ENCODE assay signal across 7 mouse cellular contexts in genomic region chr17:29716732-29717445, GRCm38 (mm10). TPM values are rescaled to one million over a fixed set of nuclear protein-coding genes. Genes with fewer than 3 reads are reported as not detected.
DNase-seq lines count a peak whose midpoint lies in the region; ATAC-seq lines count a peak whose summit lies in the region.

Gene Ccdc167, minus strand, starts transcription at chr17:29717044.

- WGBS in embryonic facial prominence, embryonic 11.5 days = 6% methylated on average over 41 of the region's 41 CpGs
- 6% methylated on average over 41 of the region's 41 CpGs for WGBS in limb, embryonic 10.5 days
- WGBS in midbrain, embryonic 13.5 days = 5% methylated on average over 41 of the region's 41 CpGs

- H3K9me3 ChIP-seq in embryonic facial prominence, embryonic 11.5 days (replicated peaks; ENCODE audit: control insufficient read depth, low read length) = no peaks in the 10 kb centered on the region
- no peaks in the 10 kb centered on the region for H3K9me3 ChIP-seq in limb, embryonic 10.5 days (replicated peaks)
- no peaks in the 10 kb centered on the region for H3K9me3 ChIP-seq in midbrain, embryonic 13.5 days

- H3K4me3 ChIP-seq in embryonic facial prominence, embryonic 11.5 days (ENCODE audit: low read depth, low read length) = peak within 1 kb of the TSS; percentile 31
- peak within 1 kb of the TSS; percentile 66 for H3K4me3 ChIP-seq in limb, embryonic 10.5 days
- peak within 1 kb of the TSS; percentile 47 for H3K4me3 ChIP-seq in midbrain, embryonic 13.5 days (replicated peaks)

- ATAC-seq in embryonic facial prominence, embryonic 11.5 days (replicated peaks; ENCODE audit: insufficient number of reproducible peaks, low FRiP score, low TSS enrichment, low read depth) = peak; percentile 88
- peak; percentile 96 for ATAC-seq in granulocyte monocyte progenitor cell, adult 5-6 weeks (replicated peaks; ENCODE audit: poor library complexity, severe bottlenecking)
- ATAC-seq in midbrain, embryonic 13.5 days = peak; percentile 97

- H3K27me3 ChIP-seq in embryonic facial prominence, embryonic 11.5 days (ENCODE audit: control insufficient read depth, insufficient read depth, low read length) = no peaks in the 10 kb centered on the region
- no peaks in the 10 kb centered on the region for H3K27me3 ChIP-seq in limb, embryonic 10.5 days (ENCODE audit: low read depth, poor library complexity, severe bottlenecking)
- H3K27me3 ChIP-seq in midbrain, embryonic 13.5 days = no peaks in the 10 kb centered on the region

- peak within 1 kb of the TSS; percentile 51 for H3K4me2 ChIP-seq in embryonic facial prominence, embryonic 11.5 days (ENCODE audit: low read depth, low read length)
- H3K4me2 ChIP-seq in midbrain, embryonic 13.5 days (replicated peaks) = peak within 1 kb of the TSS; percentile 65

- H3K27ac ChIP-seq in embryonic facial prominence, embryonic 11.5 days (replicated peaks; ENCODE audit: low read depth, low read length) = no peak within 1 kb of the TSS
- peak within 1 kb of the TSS; percentile 89 for H3K27ac ChIP-seq in limb, embryonic 10.5 days
- H3K27ac ChIP-seq in midbrain, embryonic 13.5 days = peak within 1 kb of the TSS; percentile 61

- H3K9ac ChIP-seq in embryonic facial prominence, embryonic 11.5 days (replicated peaks; ENCODE audit: low read length) = peak within 1 kb of the TSS; percentile 58
- peak within 1 kb of the TSS; percentile 61 for H3K9ac ChIP-seq in midbrain, embryonic 13.5 days (replicated peaks)

- no peaks in the 10 kb centered on the region for H3K4me1 ChIP-seq in embryonic facial prominence, embryonic 11.5 days (ENCODE audit: control insufficient read depth, insufficient read depth, low read length)
- H3K4me1 ChIP-seq in limb, embryonic 10.5 days = peaks cover 35% of the 10 kb centered on the region
- peaks cover 29% of the 10 kb centered on the region for H3K4me1 ChIP-seq in midbrain, embryonic 13.5 days (replicated peaks)

- DNase-seq in adrenal gland, postnatal 14 days = peak; percentile 97
- DNase-seq in embryonic facial prominence, embryonic 11.5 days (ENCODE audit: low spot score) = peak; percentile 98
- peak; percentile 96 for DNase-seq in kidney, adult 11 months
- peak; percentile 98 for DNase-seq in limb, embryonic 10.5 days (ENCODE audit: low spot score)
- peak; percentile 93 for DNase-seq in spleen, adult 12 weeks (ENCODE audit: low spot score)

- H3K36me3 ChIP-seq in embryonic facial prominence, embryonic 11.5 days (replicated peaks; ENCODE audit: control insufficient read depth, insufficient read depth, low read depth, low read length) = no peaks in the 10 kb centered on the region
- peaks cover 16% of the 10 kb centered on the region for H3K36me3 ChIP-seq in limb, embryonic 10.5 days
- no peaks in the 10 kb centered on the region for H3K36me3 ChIP-seq in midbrain, embryonic 13.5 days

RNA-seq across cellular contexts. Expression of gene Ccdc167, which starts in this region (rescaled TPM):
- total RNA-seq in adrenal gland, postnatal 14 days (2021) = 12.7 and 13.9 TPM in 2 replicates
- 13.8 and 15.2 TPM in 2 replicates for polyA plus RNA-seq in embryonic facial prominence, embryonic 11.5 days (2014; fragmentation: Nextera tagmentation; extraction: Ambion mirVana)
- 22.8 and 23.7 TPM in 2 replicates for total RNA-seq in granulocyte monocyte progenitor cell, adult 5-6 weeks (2014; fragmentation: Nextera tagmentation)
- 7.8 and 8.9 TPM in 2 replicates for total RNA-seq in granulocyte monocyte progenitor cell, adult 5-6 weeks (2017)
- polyA plus RNA-seq in limb, embryonic 10.5 days (2016; fragmentation: Nextera tagmentation; extraction: Ambion mirVana) = 16.2 and 21.4 TPM in 2 replicates
- polyA plus RNA-seq in midbrain, embryonic 13.5 days (2015; fragmentation: Nextera tagmentation; extraction: Ambion mirVana) = 11.4 and 12.0 TPM in 2 replicates
